Mouse (Mus musculus) limb, embryonic 13.5 days (tissue): ENCODE measurements around the gene Sap30. TPM values are rescaled to one million over a fixed set of nuclear protein-coding genes. Genes with fewer than 3 reads are reported as not detected.
"Not testable (repeated sequence)": the region's sequence is repeated elsewhere in the genome, so short reads cannot be mapped to it uniquely, and the experiment has no call there.

Source experiments
- ATAC-seq: fragments of 200-750 bp; cut with Nextera tagmentation; 2 replicates; pipeline ENCODE4 v1.8.0; 2017; ENCODE audit warnings: low read depth, moderate number of reproducible peaks, moderate TSS enrichment; ENCODE audit not compliant: low FRiP score
- H3K27ac ChIP-seq: fragments of 300-500 bp; sonication (generic); 2 replicates; pipeline ENCODE4 v1.5.1; 2015; ENCODE audit warnings: inconsistent platforms, mild to moderate bottlenecking, moderate library complexity
- H3K27me3 ChIP-seq: fragments of 300-500 bp; sonication (generic); 2 replicates; pipeline ENCODE4 v1.6.1; 2015; ENCODE audit warnings: mild to moderate bottlenecking, inconsistent platforms
- H3K36me3 ChIP-seq: fragments of 300-500 bp; sonication (generic); 2 replicates; pipeline ENCODE4 v1.6.1; 2015; ENCODE audit warnings: inconsistent platforms, mild to moderate bottlenecking, moderate library complexity
- H3K4me1 ChIP-seq: fragments of 300-500 bp; sonication (generic); 2 replicates; pipeline ENCODE4 v1.6.1; 2015; ENCODE audit warnings: inconsistent platforms
- H3K4me2 ChIP-seq: fragments of 300-500 bp; sonication (generic); replicated peaks from 2 replicates; pipeline ENCODE4 v1.6.1; 2015; ENCODE audit warnings: inconsistent platforms, mild to moderate bottlenecking, moderate library complexity
- H3K4me3 ChIP-seq: fragments of 300-500 bp; sonication (generic); 2 replicates; pipeline ENCODE4 v1.5.1; 2015; ENCODE audit warnings: moderate library complexity, mild to moderate bottlenecking, inconsistent platforms
- H3K9ac ChIP-seq: fragments of 300-500 bp; sonication (generic); 2 replicates; pipeline ENCODE4 v1.6.1; 2015; ENCODE audit warnings: mild to moderate bottlenecking, inconsistent platforms
- H3K9me3 ChIP-seq: fragments of 300-500 bp; sonication (generic); 2 replicates; pipeline ENCODE4 v1.6.1; 2016; ENCODE audit warnings: inconsistent platforms
- WGBS: fragments of 180-500 bp; shearing (Covaris S2); methylation state at CpG from one replicate; pipeline ENCODE4 v1.1.7; 2015; 5-methylcytosine and 5-hydroxymethylcytosine counted together
- polyA plus RNA-seq: library from polyadenylated mRNA; unstranded; fragments of >200 nt; fragmentation: Nextera tagmentation; extraction: Ambion mirVana; gene quantifications from 2 replicates; pipeline ENCODE4 v1.2.1, GENCODE M21; 2015

Gene Sap30
- polyA plus RNA-seq, 1 experiment from 2014 or later = 40.7 TPM

DNA sequence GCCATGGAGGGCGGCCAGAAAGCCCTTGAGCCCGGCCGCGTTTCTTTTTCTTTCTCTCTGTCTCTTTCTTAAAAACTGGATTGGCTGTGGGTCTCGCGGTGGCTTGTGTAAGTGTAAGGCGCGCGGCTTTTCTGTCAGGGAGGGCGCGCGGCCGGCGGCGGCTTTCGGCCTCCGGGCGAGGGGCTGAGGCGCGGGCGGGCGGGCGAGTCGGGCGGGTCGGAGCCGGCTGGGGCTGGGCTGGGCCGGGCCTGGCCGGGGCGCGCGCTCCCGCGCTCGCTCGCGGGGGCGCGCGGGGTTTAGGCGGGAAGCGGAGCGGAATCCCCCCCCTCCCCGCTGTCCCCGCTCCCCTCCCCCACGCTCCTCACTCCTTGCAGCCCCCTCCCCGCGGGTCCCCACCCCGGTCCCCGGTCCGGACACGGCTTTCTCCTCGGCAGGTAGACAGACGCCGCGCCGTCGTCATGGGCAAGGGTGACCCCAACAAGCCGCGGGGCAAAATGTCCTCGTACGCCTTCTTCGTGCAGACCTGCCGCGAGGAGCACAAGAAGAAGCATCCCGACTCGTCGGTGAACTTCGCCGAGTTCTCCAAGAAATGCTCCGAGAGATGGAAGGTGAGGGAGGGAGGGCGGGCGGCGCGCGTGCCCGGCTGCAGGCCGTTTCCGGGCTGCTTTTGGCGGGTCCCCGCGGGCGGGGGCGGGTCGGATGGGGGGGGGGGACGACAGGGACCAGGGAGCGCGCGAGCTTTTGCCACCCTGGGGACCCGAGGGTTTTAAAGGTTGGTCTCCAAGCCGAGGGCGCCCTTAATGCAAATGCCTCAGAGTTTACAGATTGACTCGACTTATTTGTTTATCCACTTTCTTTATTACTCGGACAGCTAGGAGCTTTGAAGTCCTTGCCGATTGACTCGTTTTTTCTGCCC, 24.7 kb upstream of the Sap30 start:
- WGBS = under 1% methylated on average over 79 of the region's 96 CpGs
- Histone ChIP-seq H3K4me2 (peak overlapping the region; percentile 70), H3K4me1 (peaks cover 13% of the 10 kb centered on the region), H3K36me3 (peaks cover 25% of the 10 kb centered on the region), H3K9ac (peak overlapping the region; percentile 96), H3K27me3 (no peaks in the 10 kb centered on the region), H3K4me3 (peak overlapping the region; percentile 59), H3K9me3 (no peaks in the 10 kb centered on the region), H3K27ac (peak overlapping the region; percentile 100)
- peak; percentile 41; the same call in 1 of the 2 replicates for ATAC-seq

DNA sequence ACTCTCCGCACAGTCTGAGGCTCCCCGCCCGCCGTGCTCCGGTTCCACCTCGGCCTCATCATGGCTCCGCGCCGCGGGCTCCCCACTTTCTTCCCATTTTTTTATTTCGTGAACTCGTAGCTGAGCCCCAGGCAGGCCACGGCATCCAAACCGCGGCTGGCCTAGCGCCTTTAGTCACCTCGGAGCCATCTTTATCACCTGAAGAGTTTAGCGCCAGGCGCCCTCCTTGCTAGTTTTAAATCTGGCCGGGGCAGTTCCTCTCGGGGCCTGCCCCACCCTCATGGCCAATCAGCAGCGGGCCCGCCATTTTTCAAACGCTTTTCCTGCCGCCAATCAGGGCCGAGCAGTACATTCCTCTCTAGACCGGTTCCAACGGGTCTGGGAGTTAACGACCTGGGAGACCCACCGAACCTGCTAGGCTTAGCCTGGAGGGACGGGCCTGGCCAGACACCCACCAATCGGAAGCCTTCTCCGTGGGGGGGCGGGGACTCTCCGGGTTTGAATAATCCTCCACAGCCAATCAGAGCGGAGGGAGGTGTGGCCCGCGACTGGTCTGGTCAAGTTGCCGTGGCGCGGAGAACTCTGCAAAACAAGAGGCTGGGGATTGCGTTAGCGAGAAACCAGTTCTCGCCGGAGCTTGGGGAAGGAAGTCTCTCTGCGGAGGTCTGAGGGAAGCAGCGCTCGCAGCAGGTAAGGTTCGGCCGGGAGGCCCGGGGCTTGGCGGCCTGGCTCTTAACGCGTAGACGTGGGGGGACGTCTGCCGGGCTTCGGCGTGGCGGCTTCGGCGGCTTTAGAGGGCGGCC, 23.9 kb upstream of the Sap30 start, which contains the start of gene Hmgb2:
TSS of gene Hmgb2 (plus strand) at position 592 of the 803 bp plus-strand sequence.
- Histone ChIP-seq H3K27me3 (no peaks in the 10 kb centered on the region), H3K9ac (peak within 1 kb of the TSS; percentile 96), H3K4me2 (peak within 1 kb of the TSS; percentile 89), H3K4me1 (peaks cover 13% of the 10 kb centered on the region), H3K27ac (peak within 1 kb of the TSS; percentile 100), H3K36me3 (peaks cover 20% of the 10 kb centered on the region), H3K4me3 (peak within 1 kb of the TSS; percentile 59), H3K9me3 (no peaks in the 10 kb centered on the region)
- WGBS = under 1% methylated on average over 63 of the region's 63 CpGs
- peak; percentile 100 for ATAC-seq

DNA sequence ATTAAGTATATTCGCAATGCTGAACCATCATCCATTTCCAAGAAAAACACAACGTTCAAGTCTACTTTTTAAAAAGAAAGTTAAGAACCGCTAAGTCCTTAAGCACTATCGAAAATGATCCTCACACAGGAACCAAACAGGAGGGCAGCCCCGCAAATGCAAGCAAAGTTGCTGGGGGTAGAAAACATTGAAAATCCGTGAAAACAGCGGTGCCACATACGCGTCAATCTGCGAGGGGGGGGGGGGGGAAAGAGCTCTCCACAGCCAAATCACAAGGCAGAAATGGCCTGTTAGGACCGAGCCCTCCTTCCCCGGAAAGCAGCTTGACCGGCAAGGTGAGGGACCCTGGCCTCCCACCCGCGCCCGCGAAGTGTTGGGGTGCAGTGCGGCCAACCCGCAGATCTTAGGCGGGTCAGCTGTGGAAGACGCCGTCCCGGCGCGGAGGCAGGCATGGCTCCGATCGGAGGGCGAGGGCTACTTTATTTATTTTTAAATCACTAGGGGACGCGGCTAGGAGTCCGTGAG, 23.2 kb upstream of the Sap30 start:
- H3K27ac ChIP-seq = peak overlapping the region; percentile 89
- no peaks in the 10 kb centered on the region for H3K9me3 ChIP-seq
- WGBS = 1% methylated on average over 31 of the region's 31 CpGs
- peak overlapping the region; percentile 89 for H3K4me2 ChIP-seq
- H3K27me3 ChIP-seq = no peaks in the 10 kb centered on the region
- peak overlapping the region; percentile 87 for H3K9ac ChIP-seq
- ATAC-seq = peak; percentile 0; the same call in 1 of the 2 replicates
- H3K36me3 ChIP-seq = peaks cover 14% of the 10 kb centered on the region
- peak overlapping the region; percentile 59 for H3K4me3 ChIP-seq
- H3K4me1 ChIP-seq = peaks cover 13% of the 10 kb centered on the region

DNA sequence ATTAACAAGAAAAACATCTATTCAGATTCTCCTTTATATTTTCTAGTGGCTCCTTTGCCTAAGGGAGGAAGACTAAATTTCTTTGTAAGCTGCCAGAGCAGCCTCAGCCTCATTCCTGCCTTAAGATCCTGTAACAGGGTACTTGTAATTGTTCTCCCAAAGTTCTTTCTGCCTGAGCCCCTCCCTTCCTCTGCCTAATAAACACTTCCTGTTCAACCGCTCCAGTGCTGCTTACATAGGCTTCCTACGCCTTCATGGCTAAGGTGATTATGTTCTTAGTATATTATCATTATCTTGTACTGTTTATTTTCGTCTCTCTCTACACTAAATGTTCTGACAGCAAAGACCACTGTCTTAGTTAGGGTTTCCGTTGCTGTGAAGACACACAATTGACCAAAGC, 21.0 kb upstream of the Sap30 start:
- Histone ChIP-seq H3K27ac (no peak overlapping the region), H3K9ac (no peak overlapping the region), H3K36me3 (peaks cover 5% of the 10 kb centered on the region), H3K4me2 (no peak overlapping the region), H3K9me3 (no peaks in the 10 kb centered on the region), H3K4me1 (peaks cover 9% of the 10 kb centered on the region), H3K4me3 (no peak overlapping the region), H3K27me3 (no peaks in the 10 kb centered on the region)
- 78% methylated on average over 4 of the region's 4 CpGs for WGBS
- ATAC-seq = no peak

DNA sequence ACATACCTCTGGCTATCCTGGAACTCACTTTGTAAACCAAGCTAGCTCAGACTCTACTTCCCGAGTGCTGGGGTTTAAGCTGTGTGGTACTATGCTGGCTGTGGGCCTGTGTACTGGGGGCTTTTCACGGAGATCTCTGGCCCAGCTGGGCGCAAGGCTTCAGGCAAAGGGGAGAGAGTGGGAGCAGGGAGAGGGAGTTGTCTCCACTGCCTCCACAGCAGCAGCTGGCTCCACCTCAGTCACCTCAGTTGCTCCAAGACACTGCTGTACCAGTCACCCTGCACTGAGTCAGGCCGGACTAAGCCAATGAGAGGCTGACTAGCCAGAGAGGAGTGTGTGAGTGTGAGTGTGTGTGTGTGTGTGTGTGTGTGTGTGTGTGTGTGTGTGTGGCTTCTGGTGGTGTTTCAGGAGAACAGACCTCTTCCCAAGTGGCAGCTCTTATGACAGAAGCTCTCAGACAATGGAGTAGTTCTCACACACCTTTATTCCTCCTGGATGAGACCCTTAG, 19.9 kb upstream of the Sap30 start:
- Histone ChIP-seq H3K27ac (no peak overlapping the region), H3K4me3 (no peak overlapping the region)
- no peak for ATAC-seq

DNA sequence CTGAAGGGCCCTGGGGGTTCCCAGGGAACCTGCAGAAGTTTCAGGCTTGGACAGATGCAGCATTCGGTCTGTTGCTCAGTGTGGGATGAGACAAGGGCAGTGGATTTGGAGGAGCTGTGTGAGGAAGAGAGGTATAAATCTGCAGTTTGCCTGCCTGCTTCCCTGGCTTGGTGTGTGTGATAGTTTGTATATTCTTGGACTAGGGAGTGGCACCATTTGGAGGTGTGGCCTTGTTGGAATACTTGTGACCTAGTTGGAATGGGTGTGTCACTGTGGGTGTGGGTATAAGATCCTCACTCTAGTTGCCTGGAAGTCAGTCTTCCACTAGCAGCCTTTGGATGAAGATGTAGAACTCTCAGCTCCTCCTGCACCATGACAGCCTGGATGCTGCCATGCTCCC, 17.8 kb upstream of the Sap30 start:
- not testable (repeated sequence) for H3K9ac ChIP-seq, H3K4me3 ChIP-seq, H3K4me1 ChIP-seq, H3K27me3 ChIP-seq, H3K27ac ChIP-seq, H3K4me2 ChIP-seq, H3K36me3 ChIP-seq, H3K9me3 ChIP-seq, ATAC-seq
- 91% methylated on average over 1 of the region's 1 CpGs for WGBS

More for the DNA sequence above, 19.9 kb upstream of the Sap30 start:
- Histone ChIP-seq H3K9me3 (no peaks in the 10 kb centered on the region), H3K4me2 (no peak overlapping the region), H3K4me1 (peaks cover 4% of the 10 kb centered on the region; the same call in 1 of the 2 replicates), H3K36me3 (no peaks in the 10 kb centered on the region), H3K27me3 (no peaks in the 10 kb centered on the region), H3K9ac (no peak overlapping the region)
- WGBS = 85% methylated on average over 4 of the region's 4 CpGs

DNA sequence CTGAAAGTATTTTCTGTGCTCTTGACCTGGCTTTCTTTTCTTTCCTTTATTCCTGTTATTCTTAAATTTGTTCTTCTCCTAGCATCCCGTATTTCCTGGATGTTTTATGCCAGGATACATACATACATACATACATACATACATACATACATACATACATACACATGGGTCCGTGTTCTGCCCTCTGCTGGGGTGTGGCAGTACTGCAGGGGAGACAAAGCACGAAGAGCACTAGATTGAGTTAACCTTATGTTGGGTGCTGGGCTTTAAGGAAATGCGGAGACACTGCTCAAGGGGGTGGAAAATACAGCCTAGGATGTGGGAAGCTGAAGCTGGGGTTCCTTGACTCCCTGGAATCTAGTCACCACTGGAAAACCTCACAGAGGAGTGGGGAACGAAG, 16.0 kb upstream of the Sap30 start:
- no peak overlapping the region for H3K4me2 ChIP-seq
- no peak overlapping the region for H3K27ac ChIP-seq
- no peak overlapping the region for H3K9ac ChIP-seq
- H3K36me3 ChIP-seq = no peaks in the 10 kb centered on the region
- H3K9me3 ChIP-seq = no peaks in the 10 kb centered on the region
- 56% methylated on average over 5 of the region's 5 CpGs for WGBS
- H3K4me3 ChIP-seq = no peak overlapping the region
- H3K4me1 ChIP-seq = peaks cover 8% of the 10 kb centered on the region
- ATAC-seq = no peak
- H3K27me3 ChIP-seq = no peaks in the 10 kb centered on the region

DNA sequence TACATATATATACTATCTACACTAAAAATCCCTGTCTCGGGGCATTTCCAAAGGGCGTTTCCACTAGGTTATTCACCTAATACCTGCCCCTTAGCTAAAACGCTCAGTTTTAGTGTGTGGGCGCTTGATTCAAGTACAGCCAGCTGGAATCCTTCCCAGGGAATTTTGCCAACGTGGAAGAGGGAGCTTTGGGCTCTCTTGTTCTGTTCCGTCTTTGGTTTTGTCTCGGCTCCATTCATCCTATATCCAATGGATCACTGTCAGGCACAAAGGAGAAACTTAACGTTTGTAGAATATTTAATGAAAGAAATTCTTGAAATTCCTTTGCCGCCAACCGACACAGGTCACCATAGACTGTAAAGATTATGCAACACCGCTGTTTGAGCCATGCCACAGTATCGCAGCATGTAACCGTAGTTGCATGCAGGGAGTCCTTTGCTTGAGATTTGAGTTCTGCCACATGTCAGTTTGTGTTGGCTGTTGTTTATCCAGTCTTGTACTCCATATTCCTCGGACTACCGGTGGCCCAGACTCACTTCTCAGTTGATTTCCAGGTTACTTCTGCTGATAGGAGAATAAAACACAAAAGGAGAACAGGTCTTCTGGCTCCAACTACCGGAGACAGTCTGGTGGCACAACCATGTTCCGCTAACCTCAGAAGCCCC, 11.3 kb upstream of the Sap30 start:
- peak overlapping the region; percentile 35 for H3K4me2 ChIP-seq
- 56% methylated on average over 17 of the region's 17 CpGs for WGBS
- H3K4me3 ChIP-seq = no peak overlapping the region
- H3K4me1 ChIP-seq = peaks cover 12% of the 10 kb centered on the region
- H3K9me3 ChIP-seq = no peaks in the 10 kb centered on the region
- no peak overlapping the region for H3K9ac ChIP-seq
- H3K36me3 ChIP-seq = no peaks in the 10 kb centered on the region
- H3K27me3 ChIP-seq = no peaks in the 10 kb centered on the region
- no peak overlapping the region for H3K27ac ChIP-seq
- ATAC-seq = no peak; the same call in 1 of the 2 replicates

DNA sequence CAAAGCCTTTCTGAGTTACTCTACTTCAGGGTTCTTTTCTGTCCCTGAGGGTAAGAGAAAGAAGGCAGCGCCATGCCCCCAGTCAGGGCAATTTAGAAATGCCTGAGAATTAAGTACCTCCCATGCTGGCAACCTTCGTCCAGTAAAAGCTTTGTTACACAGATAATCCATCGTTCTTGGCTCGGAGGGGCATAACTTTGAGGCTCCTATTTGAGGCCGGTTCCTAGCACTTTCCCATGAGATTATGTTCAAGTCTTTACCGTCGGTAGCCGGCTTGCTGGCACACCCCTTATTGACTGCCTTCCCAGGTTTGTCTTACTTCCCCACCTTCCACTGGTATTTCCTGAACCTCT, 10.8 kb upstream of the Sap30 start:
- peak overlapping the region; percentile 35 for H3K4me2 ChIP-seq
- H3K27me3 ChIP-seq = no peaks in the 10 kb centered on the region
- H3K4me1 ChIP-seq = peaks cover 12% of the 10 kb centered on the region
- no peak overlapping the region for H3K9ac ChIP-seq
- no peak overlapping the region for H3K4me3 ChIP-seq
- 60% methylated on average over 8 of the region's 8 CpGs for WGBS
- ATAC-seq = no peak
- no peaks in the 10 kb centered on the region for H3K9me3 ChIP-seq
- no peak overlapping the region for H3K27ac ChIP-seq
- H3K36me3 ChIP-seq = no peaks in the 10 kb centered on the region

DNA sequence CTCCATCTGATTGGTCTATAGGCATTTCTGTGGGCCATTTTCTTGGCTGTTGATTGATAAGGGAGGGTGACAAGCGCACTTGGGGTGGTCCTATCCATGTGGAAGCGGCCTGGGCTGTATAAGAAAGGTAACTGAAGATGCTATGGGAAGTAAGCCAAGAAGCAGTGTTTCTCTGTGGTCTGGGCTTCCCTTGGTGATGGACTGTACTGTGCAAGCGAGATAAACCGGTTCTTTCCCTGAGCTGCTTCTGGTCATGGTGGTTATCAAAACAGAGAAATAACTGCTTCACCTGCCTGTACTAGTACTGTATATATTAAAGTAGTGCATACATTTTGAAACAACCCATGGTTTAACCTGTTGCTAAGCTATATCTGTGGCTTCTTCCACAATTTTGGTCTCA, 4.2 kb upstream of the Sap30 start:
- H3K4me2 ChIP-seq = no peak overlapping the region
- H3K4me1 ChIP-seq = peaks cover 4% of the 10 kb centered on the region; the same call in 1 of the 2 replicates
- no peak overlapping the region for H3K9ac ChIP-seq
- no peak for ATAC-seq
- 94% methylated on average over 4 of the region's 4 CpGs for WGBS
- H3K9me3 ChIP-seq = no peaks in the 10 kb centered on the region
- no peaks in the 10 kb centered on the region for H3K27me3 ChIP-seq
- no peaks in the 10 kb centered on the region for H3K36me3 ChIP-seq
- no peak overlapping the region for H3K4me3 ChIP-seq
- H3K27ac ChIP-seq = no peak overlapping the region

DNA sequence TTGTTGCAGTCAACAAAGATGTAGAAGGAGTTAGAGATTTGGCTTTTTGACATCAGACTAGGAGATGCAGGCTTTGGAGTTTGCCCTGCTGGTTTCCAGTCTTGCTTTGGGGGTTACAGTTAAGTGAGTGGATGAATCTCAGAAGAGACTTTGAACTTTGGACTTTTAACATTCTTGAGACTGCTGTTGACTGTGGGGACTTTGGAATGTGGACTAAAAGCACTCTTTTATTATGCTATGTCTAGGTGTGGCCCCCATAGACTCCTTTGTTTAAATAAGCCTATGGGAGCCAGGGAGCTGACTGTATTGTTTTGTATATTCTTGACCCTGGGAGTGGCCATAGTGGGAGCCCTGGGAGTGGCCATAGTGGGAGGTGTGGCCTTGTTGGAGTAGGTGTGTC, 2.2 kb upstream of the Sap30 start:
- Histone ChIP-seq H3K4me1 (peaks cover 13% of the 10 kb centered on the region), H3K9me3 (no peaks in the 10 kb centered on the region), H3K4me2 (no peak overlapping the region), H3K4me3 (no peak overlapping the region), H3K9ac (no peak overlapping the region), H3K27me3 (no peaks in the 10 kb centered on the region), H3K36me3 (no peaks in the 10 kb centered on the region), H3K27ac (no peak overlapping the region)
- ATAC-seq = no peak
